Mouse (Mus musculus) CH12.LX (cell line): ENCODE data around the gene Ints1. TPM values are rescaled to one million over a fixed set of nuclear protein-coding genes. Genes with fewer than 3 reads are reported as not detected.

ENCODE experiments used
- DNase-seq: peaks from one replicate; pipeline ENCODE4 v3.0.0-alpha.2; 2013; ENCODE audit errors: extremely low read depth
- H3K27ac ChIP-seq: 2 replicates; pipeline ENCODE4 v1.5.1; 2012; ENCODE audit warnings: low read depth, mild to moderate bottlenecking, control low read depth, moderate library complexity; ENCODE audit not compliant: insufficient read depth
- H3K27me3 ChIP-seq: replicated peaks from 2 replicates; pipeline ENCODE3; 2012; ENCODE audit warnings: inconsistent platforms
- H3K36me3 ChIP-seq, 2 experiments: replicated peaks in 1 of 2; 2 replicates each; pipeline versions ENCODE3 to v1.6.1; 2012; ENCODE audit warnings: inconsistent platforms in 1 of 2, low read length in 1 of 2, mild to moderate bottlenecking in 1 of 2, mixed read lengths in 1 of 2, moderate library complexity in 1 of 2; ENCODE audit not compliant: control insufficient read depth in 1 of 2, insufficient read depth in 1 of 2
- H3K4me1 ChIP-seq, 2 experiments: 2 replicates each; pipeline ENCODE4 v1.6.1; 2012; ENCODE audit warnings: inconsistent platforms in 1 of 2, moderate library complexity in 1 of 2; ENCODE audit not compliant: insufficient read depth in 2 of 2, control insufficient read depth in 1 of 2
- H3K4me2 ChIP-seq: 2 replicates; pipeline ENCODE4 v1.6.1; 2012; ENCODE audit warnings: low read depth, mild to moderate bottlenecking, control low read depth; ENCODE audit not compliant: poor library complexity, insufficient read depth, severe bottlenecking
- H3K4me3 ChIP-seq, 3 experiments: fragments of 150-350 bp in 1 of 3; sonication (generic) in 1 of 3; replicated peaks in 1 of 3; 2 replicates each; pipeline versions ENCODE3 to v1.5.1; 2011 to 2012; ENCODE audit warnings: low read depth in 2 of 3, low read length in 2 of 3, mild to moderate bottlenecking in 2 of 3, moderate library complexity in 2 of 3, control low read depth in 1 of 3, improper control_type of control experiment in 1 of 3, inconsistent platforms in 1 of 3, mixed read lengths in 1 of 3; ENCODE audit not compliant: poor library complexity in 1 of 3
- H3K79me2 ChIP-seq: replicated peaks from 2 replicates; pipeline ENCODE4 v1.6.1; 2012; ENCODE audit warnings: mild to moderate bottlenecking, moderate library complexity; ENCODE audit not compliant: control insufficient read depth, poor library complexity, insufficient read depth, severe bottlenecking; ENCODE audit errors: extremely low read depth
- H3K9ac ChIP-seq: 2 replicates; pipeline ENCODE4 v1.6.1; 2012; ENCODE audit warnings: low read depth, mild to moderate bottlenecking, control low read depth, moderate library complexity; ENCODE audit not compliant: insufficient read depth
- H3K9me3 ChIP-seq: replicated peaks from 2 replicates; pipeline ENCODE3; 2012; ENCODE audit warnings: low read length, inconsistent platforms, mixed read lengths
- BHLHE40 ChIP-seq: IDR thresholded peaks from 2 replicates; pipeline ENCODE4 v1.6.1; 2011; ENCODE audit warnings: mild to moderate bottlenecking, low read depth, low read length, improper control_type of control experiment
- CHD1 ChIP-seq: IDR thresholded peaks from 2 replicates; pipeline ENCODE4 v1.6.1; 2012; ENCODE audit warnings: low read depth, low read length, improper control_type of control experiment, inconsistent platforms
- CHD2 ChIP-seq: IDR thresholded peaks from 2 replicates; pipeline ENCODE4 v1.6.1; 2011; ENCODE audit warnings: low read length, improper control_type of control experiment
- CTCF ChIP-seq, 2 experiments: IDR thresholded peaks in 1 of 2; conservative IDR thresholded peaks in 1 of 2; 2 replicates each; pipeline ENCODE4 v1.5.1; 2011 to 2012; ENCODE audit warnings: low read depth in 2 of 2, low read length in 2 of 2, improper control_type of control experiment in 1 of 2, inconsistent platforms in 1 of 2, mild to moderate bottlenecking in 1 of 2, moderate library complexity in 1 of 2
- EP300 ChIP-seq: IDR thresholded peaks from 2 replicates; pipeline ENCODE4 v1.6.1; 2011; ENCODE audit warnings: low read length, improper control_type of control experiment
- ETS1 ChIP-seq: conservative IDR thresholded peaks from 2 replicates; pipeline ENCODE4 v1.6.1; 2012; ENCODE audit warnings: low read depth, mild to moderate bottlenecking, inconsistent platforms, low read length, improper control_type of control experiment, moderate library complexity
- JUN ChIP-seq: IDR thresholded peaks from 2 replicates; pipeline ENCODE4 v1.6.1; 2011; ENCODE audit warnings: low read depth, mild to moderate bottlenecking, low read length, improper control_type of control experiment, moderate library complexity; ENCODE audit not compliant: insufficient read depth
- JUND ChIP-seq: conservative IDR thresholded peaks from 2 replicates; pipeline ENCODE4 v1.6.1; 2011; ENCODE audit warnings: low read depth, low read length, improper control_type of control experiment
- KAT2A ChIP-seq: IDR thresholded peaks from 2 replicates; pipeline ENCODE4 v1.6.1; 2012; ENCODE audit warnings: low read length, improper control_type of control experiment, inconsistent platforms; ENCODE audit not compliant: insufficient replicate concordance
- MAFK ChIP-seq: IDR thresholded peaks from 2 replicates; pipeline ENCODE4 v1.6.1; 2011; ENCODE audit warnings: low read length, improper control_type of control experiment; ENCODE audit not compliant: insufficient replicate concordance
- MAX ChIP-seq: IDR thresholded peaks from 2 replicates; pipeline ENCODE4 v1.6.1; 2011; ENCODE audit warnings: low read length, improper control_type of control experiment
- MAZ ChIP-seq: IDR thresholded peaks from 2 replicates; pipeline ENCODE4 v1.6.1; 2012; ENCODE audit warnings: low read depth, mild to moderate bottlenecking, inconsistent platforms, low read length, improper control_type of control experiment, moderate library complexity
- MEF2A ChIP-seq: IDR thresholded peaks from 2 replicates; pipeline ENCODE4 v1.6.1; 2014; ENCODE audit warnings: low read depth, mild to moderate bottlenecking, inconsistent platforms, low read length, improper control_type of control experiment, borderline replicate concordance
- MXI1 ChIP-seq: IDR thresholded peaks from 2 replicates; pipeline ENCODE4 v1.6.1; 2011; ENCODE audit warnings: mild to moderate bottlenecking, low read depth, low read length, improper control_type of control experiment
- MYC ChIP-seq: IDR thresholded peaks from 2 replicates; pipeline ENCODE4 v1.6.1; 2011; ENCODE audit warnings: low read depth, mild to moderate bottlenecking, improper control_type of control experiment, low read length
- POLR2A ChIP-seq: IDR thresholded peaks from 2 replicates; pipeline ENCODE4 v1.6.1; 2011; ENCODE audit warnings: low read depth, mild to moderate bottlenecking, improper control_type of control experiment, low read length
- POLR2AphosphoS2 ChIP-seq: IDR thresholded peaks from 2 replicates; pipeline ENCODE4 v1.6.1; 2011; ENCODE audit warnings: low read depth, low read length, improper control_type of control experiment
- RAD21 ChIP-seq: IDR thresholded peaks from 2 replicates; pipeline ENCODE4 v1.6.1; 2011; ENCODE audit warnings: low read depth, mild to moderate bottlenecking, low read length, improper control_type of control experiment, moderate library complexity
- RCOR1 ChIP-seq: conservative IDR thresholded peaks from 2 replicates; pipeline ENCODE4 v1.6.1; 2012; ENCODE audit warnings: low read depth, mild to moderate bottlenecking, inconsistent platforms, low read length, improper control_type of control experiment
- SIN3A ChIP-seq: IDR thresholded peaks from 2 replicates; pipeline ENCODE4 v1.6.1; 2012; ENCODE audit warnings: low read length, improper control_type of control experiment, inconsistent platforms
- UBTF ChIP-seq: IDR thresholded peaks from 2 replicates; pipeline ENCODE4 v1.6.1; 2012; ENCODE audit warnings: low read depth, mild to moderate bottlenecking, inconsistent platforms, low read length, improper control_type of control experiment, moderate library complexity
- ZKSCAN1 ChIP-seq: IDR thresholded peaks from 2 replicates; pipeline ENCODE4 v1.6.1; 2012; ENCODE audit warnings: low read depth, inconsistent platforms, low read length, improper control_type of control experiment, borderline replicate concordance
- dilution Hi-C: fragments of 300-500 bp; cut with MboI; formaldehyde crosslinking; loops from 2 replicates; pipeline ENCODE4 v1.14.3; 2020; ENCODE audit warnings: low sequenced_read_pairs; ENCODE audit not compliant: extremely low pct_unique_long_range_greater_than_20kb, extremely low pct_ligation_motif_present
- in situ Hi-C: fragments of 300-500 bp; cut with MboI; formaldehyde crosslinking; loops from 3 replicates; pipeline ENCODE4 v1.14.3; 2019; ENCODE audit warnings: low sequenced_read_pairs, low pct_ligation_motif_present, low pct_unique_long_range_greater_than_20kb, mixed read lengths
- polyA plus RNA-seq: library from polyadenylated mRNA; unstranded; fragments of >175 nt; gene quantifications from 2 replicates; pipeline ENCODE4 v1.2.1, GENCODE M21; 2012; ENCODE audit warnings: low read depth; ENCODE audit not compliant: insufficient read length
- total RNA-seq, 2 experiments: library from RNA; depleted of rRNA; stranded (reverse); fragments of 300-350 nt in 1 of 2; fragments of >200 nt in 1 of 2; gene quantifications; 2 replicates each; pipeline ENCODE4 v1.2.3; 2012 to 2014

Gene Ints1
- total and polyA plus RNA-seq, 3 experiments: 19.8 to 88.2 (median 72.1) TPM

- TF ChIP-seq JUN (no peak), MEF2A (no peak; the same call in 1 of the 2 replicates), CHD2 (no peak), MAZ (no peak), BHLHE40 (peak; percentile 91), RCOR1 (no peak), KAT2A (no peak), UBTF (no peak), ZKSCAN1 (no peak), MAX (peak; percentile 69; the same call in 1 of the 2 replicates), CTCF (conservative IDR thresholded peaks at IDR 0.05 in 1 of 2, IDR thresholded peaks at IDR 0.05 in 1 of 2; ENCODE audit: low read depth in 2 of 2, low read length in 2 of 2) (no peak), MYC (peak; percentile 70), POLR2AphosphoS2 (peak; percentile 61; the same call in 1 of the 2 replicates), MXI1 (peak; percentile 76), SIN3A (peak; percentile 91), MAFK (no peak), POLR2A (peak; percentile 94), RAD21 (no peak), ETS1 (peak; percentile 4; the same call in 1 of the 2 replicates)
These were observed 16.0 kb upstream of the Ints1 start, which contains the start of gene Mafk (continued) for GRCm38 (mm10) chr5:139791227-139792158.

- DNase-seq: no peak
- peak in 1 of 2 experiments; percentile 44; a peak in 2 of 4 replicates for TF ChIP-seq CTCF (conservative IDR thresholded peaks at IDR 0.05 in 1 of 2, IDR thresholded peaks at IDR 0.05 in 1 of 2; ENCODE audit: low read depth in 2 of 2, low read length in 2 of 2)
- no peak for TF ChIP-seq RCOR1
- TF ChIP-seq ETS1: no peak
- no peak for TF ChIP-seq EP300
- no peak for TF ChIP-seq JUND
- no peak for TF ChIP-seq CHD1
- TF ChIP-seq, all 38 proteins: peak for 1
- Histone ChIP-seq H3K27ac (no peak overlapping the region), H3K79me2 (peaks cover 20% of the 10 kb centered on the region), H3K9me3 (no peaks in the 10 kb centered on the region), H3K4me2 (no peak overlapping the region), H3K9ac (no peak overlapping the region), H3K27me3 (peaks cover 24% of the 10 kb centered on the region), H3K4me1 (peaks cover 23 to 30% of the 10 kb centered on the region in 2 experiments), H3K36me3 (peaks cover 0 to 9% of the 10 kb centered on the region in 2 experiments), H3K4me3 (no peak overlapping the region)
- dilution Hi-C loops: no loop called here
- in situ Hi-C loops: no loop called here
These were observed 14.0 kb upstream of the Ints1 start for GRCm38 (mm10) chr5:139789466-139789865.
